Mouse (Mus musculus): ENCODE data around the gene Mdk.

- TF ChIP-seq POLR2A (IDR thresholded peaks at IDR 0.05; ENCODE audit: low read depth, low read length) = no peak
- TF ChIP-seq CTCF (IDR thresholded peaks at IDR 0.05; ENCODE audit: extremely low read depth, insufficient read depth, insufficient read length, insufficient replicate concordance) = no peak
These were observed 1.4 kb upstream of the Mdk start for GRCm38 (mm10) chr2:91933471-91933870.
